Mouse (Mus musculus) heart, postnatal 14 days (tissue): ENCODE measurements around the gene Slc25a42. TPM values are rescaled to one million over a fixed set of nuclear protein-coding genes. Genes with fewer than 3 reads are reported as not detected.
"Not testable (repeated sequence)": the region's sequence is repeated elsewhere in the genome, so short reads cannot be mapped to it uniquely, and the experiment has no call there.

ENCODE experiments used
- DNase-seq, 2 experiments: peaks; one replicate each; pipeline ENCODE4 v3.0.0; 2021 to 2022
- intact Hi-C: fragments of 180-260 bp; cut with DNase I; formaldehyde crosslinking; loops from one replicate; pipeline ENCODE4 v1.15.1; 2025
- total RNA-seq, 2 experiments: library from RNA; stranded (reverse); gene quantifications; 2 replicates each; pipeline ENCODE4 v1.2.3; 2021

Gene Slc25a42
- total RNA-seq, 2 experiments from 2014 or later, result 46.4 to 55.4 TPM

- DNase-seq, result peak; percentile 77 to 88
- intact Hi-C loops, result no loop called here
These were observed 4.5 kb upstream of the Slc25a42 start for GRCm38 (mm10) chr8:70216566-70216965.

GRCm38 (mm10) chr8:70216161-70216560 is 4.1 kb upstream of the Slc25a42 start:
- intact Hi-C loops, DNase-seq: not testable (repeated sequence)

GRCm38 (mm10) chr8:70215092-70215491 is 3.0 kb upstream of the Slc25a42 start:
- intact Hi-C loops, result no loop called here

GRCm38 (mm10) chr8:70214411-70214810 is 2.3 kb upstream of the Slc25a42 start:
- DNase-seq, result no peak

More at GRCm38 (mm10) chr8:70215092-70215491, 3.0 kb upstream of the Slc25a42 start:
- DNase-seq, result no peak

GRCm38 (mm10) chr8:70211726-70212111 is 386 bp downstream of the Slc25a42 start:
- intact Hi-C loops, result no loop called here
- peak; percentile 42 to 44 for DNase-seq

More at GRCm38 (mm10) chr8:70214411-70214810, 2.3 kb upstream of the Slc25a42 start:
- intact Hi-C loops, result no loop called here

- intact Hi-C loops, result no loop called here
- no peak for DNase-seq
These were observed 830 bp downstream of the Slc25a42 start for GRCm38 (mm10) chr8:70211275-70211674.

GRCm38 (mm10) chr8:70210538-70210937 is 1.6 kb downstream of the Slc25a42 start:
- intact Hi-C loops, result no loop called here
- peak; percentile 23 to 41 for DNase-seq

- no peak for DNase-seq
- intact Hi-C loops, result no loop called here
These were observed 4.0 kb downstream of the Slc25a42 start for GRCm38 (mm10) chr8:70208130-70208529.

- no peak for DNase-seq
- intact Hi-C loops, result no loop called here
These were observed 7.3 kb downstream of the Slc25a42 start for GRCm38 (mm10) chr8:70204757-70205156.

- intact Hi-C loops, result no loop called here
- no peak for DNase-seq
These were observed 9.0 kb downstream of the Slc25a42 start for GRCm38 (mm10) chr8:70203072-70203471.

GRCm38 (mm10) chr8:70201417-70201816 is 10.7 kb downstream of the Slc25a42 start:
- no peak for DNase-seq
- intact Hi-C loops, result no loop called here

GRCm38 (mm10) chr8:70200098-70200681 is 11.9 kb downstream of the Slc25a42 start:
- intact Hi-C loops, result loop anchor here (1.0 kb wide), 1 partner anchor 23 kb away; no protein-coding TSS in a partner anchor
- peak in 1 of 2 experiments; percentile 31 for DNase-seq

GRCm38 (mm10) chr8:70197603-70198002 is 14.5 kb downstream of the Slc25a42 start:
- intact Hi-C loops, result no loop called here
- DNase-seq, result no peak

GRCm38 (mm10) chr8:70195762-70196161 is 16.3 kb downstream of the Slc25a42 start:
- DNase-seq, result no peak
- intact Hi-C loops, result no loop called here

- intact Hi-C loops, result no loop called here
- no peak for DNase-seq
These were observed 17.9 kb downstream of the Slc25a42 start for GRCm38 (mm10) chr8:70194191-70194590.

- DNase-seq, result no peak
- intact Hi-C loops, result no loop called here
These were observed 18.9 kb downstream of the Slc25a42 start for GRCm38 (mm10) chr8:70193238-70193637.

- intact Hi-C loops, result no loop called here
- no peak for DNase-seq
These were observed 23.4 kb downstream of the Slc25a42 start for GRCm38 (mm10) chr8:70188707-70189106.

- intact Hi-C loops, result no loop called here
- DNase-seq, result no peak
These were observed 28.9 kb downstream of the Slc25a42 start for GRCm38 (mm10) chr8:70183194-70183593.

- DNase-seq, result peak in 1 of 2 experiments; percentile 21
- intact Hi-C loops, result no loop called here
These were observed 30.2 kb downstream of the Slc25a42 start for GRCm38 (mm10) chr8:70181903-70182252.

- intact Hi-C loops, result no loop called here
- no peak for DNase-seq
These were observed 30.7 kb downstream of the Slc25a42 start for GRCm38 (mm10) chr8:70181212-70181902.

- intact Hi-C loops, result no loop called here
- no peak for DNase-seq
These were observed 33.0 kb downstream of the Slc25a42 start for GRCm38 (mm10) chr8:70179082-70179481.

- intact Hi-C loops, result no loop called here
These were observed 33.9 kb downstream of the Slc25a42 start for GRCm38 (mm10) chr8:70178231-70178630.

More at GRCm38 (mm10) chr8:70178231-70178630, 33.9 kb downstream of the Slc25a42 start:
- no peak for DNase-seq
